Mouse (Mus musculus): ENCODE data around the gene Fos.

DNA sequence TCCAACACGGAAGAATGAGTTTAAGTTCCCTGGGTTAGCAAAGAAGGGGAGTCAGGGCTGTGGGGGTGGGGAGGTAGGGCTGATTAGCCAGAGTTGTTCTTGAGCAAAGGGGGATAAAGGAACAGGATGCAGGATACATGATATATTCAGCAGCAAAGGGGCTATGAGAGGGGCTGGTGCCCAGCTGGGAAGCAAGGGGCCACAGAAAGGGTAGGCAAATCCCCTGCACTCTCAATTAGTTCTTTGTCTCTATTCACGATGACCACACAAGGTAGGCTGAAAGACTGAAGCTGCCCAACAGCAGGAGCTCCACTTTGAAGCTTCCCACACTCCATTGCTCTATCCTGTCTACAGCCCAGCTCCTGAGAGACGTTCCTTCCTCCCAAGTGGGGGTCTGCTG lies 39.8 kb upstream of the Fos start:
- no peak for TF ChIP-seq CTCF (IDR thresholded peaks at IDR 0.05; ENCODE audit: extremely low read depth, insufficient read length, insufficient replicate concordance, low read depth, low read length)
- TF ChIP-seq POLR2A (IDR thresholded peaks at IDR 0.05; ENCODE audit: low read depth, low read length) = no peak

Data from small intestine, adult 2 months (tissue).